Mouse (Mus musculus): ENCODE measurements around the gene Hs3st5.
"Not testable (repeated sequence)": the region's sequence is repeated elsewhere in the genome, so short reads cannot be mapped to it uniquely, and the experiment has no call there.

The Hs3st5 gene

GRCm38 (mm10) chr10:36572540-36572939 lies 65.9 kb downstream of the Hs3st5 start:
- H3K36me3 ChIP-seq (ENCODE audit: insufficient read depth, low read length), result no peaks in the 10 kb centered on the region
- H3K4me3 ChIP-seq (replicated peaks; ENCODE audit: low read length), result no peak overlapping the region
- no peaks in the 10 kb centered on the region for H3K27me3 ChIP-seq (ENCODE audit: insufficient read depth, low read length)
- H3K9me3 ChIP-seq (ENCODE audit: low read length), result no peaks in the 10 kb centered on the region
- TF ChIP-seq POU5F1 (IDR thresholded peaks at IDR 0.05; ENCODE audit: borderline replicate concordance, low read length), result no peak
- TF ChIP-seq NANOG (IDR thresholded peaks at IDR 0.05; ENCODE audit: borderline replicate concordance, low read length), result no peak
- TF ChIP-seq CTCF (conservative IDR thresholded peaks at IDR 0.05; ENCODE audit: low read length), result no peak
- no peaks in the 10 kb centered on the region for H3K4me1 ChIP-seq (replicated peaks; ENCODE audit: low read depth, low read length)

- no peak overlapping the region for H3K4me3 ChIP-seq (replicated peaks; ENCODE audit: low read length)
- H3K27me3 ChIP-seq (ENCODE audit: insufficient read depth, low read length), result no peaks in the 10 kb centered on the region
- TF ChIP-seq NANOG (IDR thresholded peaks at IDR 0.05; ENCODE audit: borderline replicate concordance, low read length) (no peak), POU5F1 (IDR thresholded peaks at IDR 0.05; ENCODE audit: borderline replicate concordance, low read length) (no peak)
- no peaks in the 10 kb centered on the region for H3K4me1 ChIP-seq (replicated peaks; ENCODE audit: low read depth, low read length)
- no peaks in the 10 kb centered on the region; the same call in 1 of the 2 replicates for H3K9me3 ChIP-seq (ENCODE audit: low read length)
- H3K36me3 ChIP-seq (ENCODE audit: insufficient read depth, low read length), result no peaks in the 10 kb centered on the region
Observed at GRCm38 (mm10) chr10:36578375-36579145, 71.9 kb downstream of the Hs3st5 start.

GRCm38 (mm10) chr10:36610400-36610799 lies 103.8 kb downstream of the Hs3st5 start:
- Histone ChIP-seq H3K9me3 (ENCODE audit: low read length) (peaks cover 56% of the 10 kb centered on the region), H3K27me3 (ENCODE audit: insufficient read depth, low read length) (no peaks in the 10 kb centered on the region), H3K36me3 (ENCODE audit: insufficient read depth, low read length) (peaks cover 19% of the 10 kb centered on the region), H3K4me1 (replicated peaks; ENCODE audit: low read depth, low read length) (peaks cover 29% of the 10 kb centered on the region), H3K4me3 (replicated peaks; ENCODE audit: low read length) (no peak overlapping the region)
- no peak for TF ChIP-seq CTCF (conservative IDR thresholded peaks at IDR 0.05; ENCODE audit: low read length)
- no peak for TF ChIP-seq NANOG (IDR thresholded peaks at IDR 0.05; ENCODE audit: borderline replicate concordance, low read length)
- no peak for TF ChIP-seq POU5F1 (IDR thresholded peaks at IDR 0.05; ENCODE audit: borderline replicate concordance, low read length)

- TF ChIP-seq NANOG (IDR thresholded peaks at IDR 0.05; ENCODE audit: borderline replicate concordance, low read length), result peak; percentile 87
- not testable (repeated sequence) for H3K27me3 ChIP-seq (ENCODE audit: insufficient read depth, low read length); H3K4me3 ChIP-seq (replicated peaks; ENCODE audit: low read length)
- peaks cover 19% of the 10 kb centered on the region for H3K36me3 ChIP-seq (ENCODE audit: insufficient read depth, low read length)
- H3K9me3 ChIP-seq (ENCODE audit: low read length), result peaks cover 56% of the 10 kb centered on the region
- peaks cover 29% of the 10 kb centered on the region for H3K4me1 ChIP-seq (replicated peaks; ENCODE audit: low read depth, low read length)
Observed at GRCm38 (mm10) chr10:36611415-36611814, 104.8 kb downstream of the Hs3st5 start.

GRCm38 (mm10) chr10:36623037-36623436 lies 116.4 kb downstream of the Hs3st5 start:
- Histone ChIP-seq H3K27me3 (ENCODE audit: insufficient read depth, low read length) (no peaks in the 10 kb centered on the region), H3K4me1 (replicated peaks; ENCODE audit: low read depth, low read length) (peaks cover 42% of the 10 kb centered on the region), H3K4me3 (replicated peaks; ENCODE audit: low read length) (no peak overlapping the region), H3K36me3 (ENCODE audit: insufficient read depth, low read length) (no peaks in the 10 kb centered on the region), H3K9me3 (ENCODE audit: low read length) (no peaks in the 10 kb centered on the region)
- TF ChIP-seq POU5F1 (IDR thresholded peaks at IDR 0.05; ENCODE audit: borderline replicate concordance, low read length) (no peak; the same call in 1 of the 2 replicates), NANOG (IDR thresholded peaks at IDR 0.05; ENCODE audit: borderline replicate concordance, low read length) (peak; percentile 88), CTCF (conservative IDR thresholded peaks at IDR 0.05; ENCODE audit: low read length) (no peak)

- Histone ChIP-seq H3K36me3 (ENCODE audit: insufficient read depth, low read length) (no peaks in the 10 kb centered on the region), H3K9me3 (ENCODE audit: low read length) (0 out of 2 replicates have a peak, but pooled peaks cover 2% of the 10 kb centered on the region), H3K27me3 (ENCODE audit: insufficient read depth, low read length) (no peaks in the 10 kb centered on the region), H3K4me3 (replicated peaks; ENCODE audit: low read length) (no peak overlapping the region), H3K4me1 (replicated peaks; ENCODE audit: low read depth, low read length) (peaks cover 27% of the 10 kb centered on the region)
- no peak for TF ChIP-seq CTCF (conservative IDR thresholded peaks at IDR 0.05; ENCODE audit: low read length)
- no peak for TF ChIP-seq NANOG (IDR thresholded peaks at IDR 0.05; ENCODE audit: borderline replicate concordance, low read length)
- TF ChIP-seq POU5F1 (IDR thresholded peaks at IDR 0.05; ENCODE audit: borderline replicate concordance, low read length), result no peak
Observed at GRCm38 (mm10) chr10:36627952-36628351, 121.3 kb downstream of the Hs3st5 start.

GRCm38 (mm10) chr10:36631746-36632145 lies 125.1 kb downstream of the Hs3st5 start:
- no peak for TF ChIP-seq CTCF (conservative IDR thresholded peaks at IDR 0.05; ENCODE audit: low read length)
- no peak for TF ChIP-seq NANOG (IDR thresholded peaks at IDR 0.05; ENCODE audit: borderline replicate concordance, low read length)
- TF ChIP-seq POU5F1 (IDR thresholded peaks at IDR 0.05; ENCODE audit: borderline replicate concordance, low read length), result no peak
- no peak overlapping the region for H3K4me3 ChIP-seq (replicated peaks; ENCODE audit: low read length)

GRCm38 (mm10) chr10:36650653-36651052 lies 144.0 kb downstream of the Hs3st5 start:
- no peaks in the 10 kb centered on the region for H3K4me1 ChIP-seq (replicated peaks; ENCODE audit: low read depth, low read length)
- H3K4me3 ChIP-seq (replicated peaks; ENCODE audit: low read length), result no peak overlapping the region
- H3K27me3 ChIP-seq (ENCODE audit: insufficient read depth, low read length), result no peaks in the 10 kb centered on the region
- no peaks in the 10 kb centered on the region for H3K9me3 ChIP-seq (ENCODE audit: low read length)
- TF ChIP-seq POU5F1 (IDR thresholded peaks at IDR 0.05; ENCODE audit: borderline replicate concordance, low read length), result no peak
- H3K36me3 ChIP-seq (ENCODE audit: insufficient read depth, low read length), result no peaks in the 10 kb centered on the region

More at GRCm38 (mm10) chr10:36631746-36632145, 125.1 kb downstream of the Hs3st5 start:
- H3K9me3 ChIP-seq (ENCODE audit: low read length), result 0 out of 2 replicates have a peak, but pooled peaks cover 2% of the 10 kb centered on the region
- H3K27me3 ChIP-seq (ENCODE audit: insufficient read depth, low read length), result no peaks in the 10 kb centered on the region
- no peaks in the 10 kb centered on the region for H3K36me3 ChIP-seq (ENCODE audit: insufficient read depth, low read length)
- H3K4me1 ChIP-seq (replicated peaks; ENCODE audit: low read depth, low read length), result no peaks in the 10 kb centered on the region

GRCm38 (mm10) chr10:36713974-36714373 lies 207.4 kb downstream of the Hs3st5 start:
- no peak for TF ChIP-seq NANOG (IDR thresholded peaks at IDR 0.05; ENCODE audit: borderline replicate concordance, low read length)
- no peak for TF ChIP-seq CTCF (conservative IDR thresholded peaks at IDR 0.05; ENCODE audit: low read length)
- TF ChIP-seq POU5F1 (IDR thresholded peaks at IDR 0.05; ENCODE audit: borderline replicate concordance, low read length), result no peak
- Histone ChIP-seq H3K9me3 (ENCODE audit: low read length) (no peaks in the 10 kb centered on the region), H3K4me1 (replicated peaks; ENCODE audit: low read depth, low read length) (no peaks in the 10 kb centered on the region), H3K36me3 (ENCODE audit: insufficient read depth, low read length) (no peaks in the 10 kb centered on the region), H3K27me3 (ENCODE audit: insufficient read depth, low read length) (no peaks in the 10 kb centered on the region), H3K4me3 (replicated peaks; ENCODE audit: low read length) (no peak overlapping the region)
